Mouse (Mus musculus) cerebellum, adult 2 months (tissue): ENCODE measurements at regions not wholly inside any gene's neighbourhood (a gene's known extent, or its start where the extent isn't known, plus 50 kb on each side); places are given as distances from the start of the nearest gene placed in this dataset.

Experiments
- DNase-seq, 2 experiments: peaks; one replicate each; pipeline ENCODE4 v3.0.0; 2021
- H3K27ac ChIP-seq: fragments of 200-500 bp; 2 replicates; pipeline ENCODE4 v1.5.1; 2012; ENCODE audit warnings: low read length, control low read depth, inconsistent platforms; ENCODE audit not compliant: insufficient read depth
- H3K27me3 ChIP-seq: fragments of 200-500 bp; 2 replicates; pipeline ENCODE4 v1.6.1; 2012; ENCODE audit warnings: inconsistent platforms, mild to moderate bottlenecking, low read length, moderate library complexity; ENCODE audit not compliant: control insufficient read depth, insufficient read depth
- H3K4me1 ChIP-seq: fragments of 200-500 bp; 2 replicates; pipeline ENCODE4 v1.6.1; 2011; ENCODE audit warnings: low read length; ENCODE audit not compliant: control insufficient read depth, insufficient read depth
- H3K4me3 ChIP-seq: fragments of 200-500 bp; replicated peaks from 2 replicates; pipeline ENCODE3; 2011; ENCODE audit warnings: mild to moderate bottlenecking, low read depth, low read length, control low read depth; ENCODE audit not compliant: insufficient read depth
- CTCF ChIP-seq: fragments of 200-500 bp; IDR thresholded peaks from 2 replicates; pipeline ENCODE4 v1.5.1; 2011; ENCODE audit warnings: low read depth, mild to moderate bottlenecking, control low read depth, low read length, moderate library complexity, borderline replicate concordance; ENCODE audit not compliant: insufficient read depth
- POLR2A ChIP-seq: fragments of 200-500 bp; IDR thresholded peaks from 2 replicates; pipeline ENCODE4 v1.6.1; 2011; ENCODE audit warnings: low read length, control low read depth, borderline replicate concordance; ENCODE audit not compliant: insufficient read depth
- WGBS: fragments of 180-500 bp; shearing (Covaris S2); methylation state at CpG from one replicate; pipeline ENCODE4 v1.1.7; 2018; 5-methylcytosine and 5-hydroxymethylcytosine counted together

DNA sequence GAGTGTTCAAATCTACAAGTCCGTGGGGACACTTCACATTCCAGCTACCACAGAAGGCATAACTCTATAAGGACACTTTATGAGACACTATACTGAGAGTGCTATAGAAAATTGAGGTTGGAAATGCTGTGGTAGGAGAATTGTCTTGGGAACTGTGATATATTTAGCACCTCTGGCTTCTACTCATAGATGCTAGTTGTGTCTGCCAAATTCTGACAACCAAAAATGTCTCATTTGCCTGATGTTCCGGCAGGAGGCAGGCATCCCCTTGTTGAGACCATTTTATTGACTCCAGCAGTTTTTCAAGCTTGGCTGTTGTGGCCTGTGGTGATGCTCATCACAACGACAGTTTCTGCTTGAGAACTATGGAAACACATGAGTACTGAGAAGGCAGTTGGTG, 387.9 kb downstream of the Etnk1 start:
- H3K27ac ChIP-seq: no peak overlapping the region
- no peaks in the 10 kb centered on the region for H3K4me1 ChIP-seq
- H3K4me3 ChIP-seq: no peak overlapping the region
- H3K27me3 ChIP-seq: no peaks in the 10 kb centered on the region
- 43% methylated on average over 3 of the region's 3 CpGs for WGBS
- no peak for DNase-seq
- no peak for TF ChIP-seq POLR2A
- no peak for TF ChIP-seq CTCF

GRCm38 (mm10) chr6:143558046-143558884, 391.2 kb downstream of the Etnk1 start:
- Histone ChIP-seq H3K4me1 (no peaks in the 10 kb centered on the region), H3K4me3 (no peak overlapping the region), H3K27me3 (no peaks in the 10 kb centered on the region), H3K27ac (no peak overlapping the region)
- no peak for TF ChIP-seq POLR2A
- no peak for TF ChIP-seq CTCF
- 70% methylated on average over 11 of the region's 11 CpGs for WGBS
- DNase-seq: no peak

- WGBS: 53% methylated on average over 4 of the region's 4 CpGs
- Histone ChIP-seq H3K27me3 (no peaks in the 10 kb centered on the region), H3K4me3 (no peak overlapping the region), H3K4me1 (no peaks in the 10 kb centered on the region), H3K27ac (no peak overlapping the region)
- TF ChIP-seq CTCF (no peak), POLR2A (no peak)
- no peak for DNase-seq
Measured at GRCm38 (mm10) chr6:143559316-143559715, 392.3 kb downstream of the Etnk1 start.

- Histone ChIP-seq H3K4me3 (no peak overlapping the region), H3K27ac (no peak overlapping the region), H3K27me3 (no peaks in the 10 kb centered on the region), H3K4me1 (no peaks in the 10 kb centered on the region)
- TF ChIP-seq CTCF (no peak), POLR2A (no peak)
- DNase-seq: no peak
- WGBS: 71% methylated on average over 6 of the region's 6 CpGs
Measured at GRCm38 (mm10) chr6:143561316-143562088, 394.5 kb downstream of the Etnk1 start.

GRCm38 (mm10) chr6:143571356-143572115, 404.5 kb downstream of the Etnk1 start:
- TF ChIP-seq POLR2A: no peak
- TF ChIP-seq CTCF: no peak
- Histone ChIP-seq H3K4me1 (no peaks in the 10 kb centered on the region), H3K27me3 (no peaks in the 10 kb centered on the region; the same call in 1 of the 2 replicates), H3K4me3 (no peak overlapping the region), H3K27ac (no peak overlapping the region)
- 70% methylated on average over 24 of the region's 24 CpGs for WGBS
- no peak for DNase-seq

DNA sequence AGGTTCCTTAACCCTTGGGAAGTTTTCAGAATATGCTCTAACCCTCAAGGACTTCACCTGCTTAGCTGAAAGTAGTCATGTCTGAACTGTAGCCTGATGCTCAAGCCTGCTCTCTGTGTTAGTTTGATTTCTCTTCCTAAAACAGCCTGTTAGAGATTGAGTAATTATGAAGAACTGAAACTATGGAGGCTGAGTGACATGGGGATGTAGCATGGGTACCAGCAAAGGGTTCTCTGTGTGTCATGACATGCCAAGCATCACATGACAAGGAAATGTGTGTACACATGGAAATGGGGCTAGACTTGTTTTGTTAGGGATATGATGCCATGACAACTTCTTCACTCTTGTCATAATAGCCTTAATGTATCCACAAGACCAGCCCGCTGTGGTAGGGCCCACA, 412.2 kb downstream of the Etnk1 start:
- H3K4me3 ChIP-seq: no peak overlapping the region
- no peak for DNase-seq
- 85% methylated on average over 1 of the region's 1 CpGs for WGBS
- TF ChIP-seq CTCF (no peak), POLR2A (no peak)
- no peak overlapping the region for H3K27ac ChIP-seq
- H3K4me1 ChIP-seq: no peaks in the 10 kb centered on the region
- no peaks in the 10 kb centered on the region; the same call in 1 of the 2 replicates for H3K27me3 ChIP-seq

DNA sequence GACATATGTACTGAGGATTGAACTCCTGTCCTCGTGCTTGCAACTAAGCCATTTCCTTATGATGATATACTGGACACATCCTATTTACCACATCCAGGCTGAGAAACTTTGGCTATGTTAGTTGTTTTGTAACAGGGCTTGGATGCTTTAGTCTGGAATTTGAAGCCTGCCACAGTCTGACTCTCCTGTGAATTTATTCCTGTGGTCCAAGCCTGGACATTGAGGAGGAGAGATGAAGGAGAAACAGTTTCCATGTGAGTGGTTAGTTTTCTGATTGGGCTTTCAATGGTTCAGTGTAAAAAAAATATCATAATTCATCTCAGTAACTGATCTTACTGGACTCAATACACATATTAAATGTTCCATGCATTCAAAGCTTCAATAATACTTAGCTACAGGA, 422.6 kb downstream of the Etnk1 start:
- 73% methylated on average over 1 of the region's 1 CpGs for WGBS
- Histone ChIP-seq H3K27me3 (no peaks in the 10 kb centered on the region), H3K4me3 (no peak overlapping the region), H3K4me1 (no peaks in the 10 kb centered on the region), H3K27ac (no peak overlapping the region)
- TF ChIP-seq POLR2A (no peak), CTCF (no peak)
- no peak for DNase-seq
